Mouse (Mus musculus) left cerebral cortex, postnatal 10 days (tissue): ENCODE data around the gene Als2cl. TPM values are rescaled to one million over a fixed set of nuclear protein-coding genes. Genes with fewer than 3 reads are reported as not detected.
A peak's percentile ranks its signal among the peaks of the same experiment; 100 is the strongest.

Source experiments
- DNase-seq, 2 experiments: peaks; one replicate each; pipeline ENCODE4 v3.0.0; 2021 to 2022; ENCODE audit warnings: low spot score in 2 of 2, mixed read lengths in 1 of 2; ENCODE audit errors: extremely low spot score in 1 of 2
- intact Hi-C: fragments of 180-260 bp; cut with DNase I; formaldehyde crosslinking; loops from one replicate; pipeline ENCODE4 v1.15.1; 2025
- total RNA-seq, 2 experiments: library from RNA; stranded (reverse); gene quantifications; 2 replicates each; pipeline ENCODE4 v1.2.3; 2021

The Als2cl gene
- 1 to 10 TPM; 7.8 to 8.4 TPM for total RNA-seq

GRCm38 (mm10) chr9:110879191-110879920, at the start of gene Als2cl:
Als2cl (plus strand) TSS chr9:110879870.
- DNase-seq: peak in 1 of 2 experiments; percentile 26
- intact Hi-C loops: no loop called here

- intact Hi-C loops: no loop called here
These were observed 46.6 kb upstream of the Als2cl start for GRCm38 (mm10) chr9:110833021-110833420.

GRCm38 (mm10) chr9:110834411-110834810, 45.3 kb upstream of the Als2cl start, which contains the start of gene Prss45:
Prss45 (plus strand) TSS chr9:110834588.
- DNase-seq: no peak
- intact Hi-C loops: no loop called here

More at GRCm38 (mm10) chr9:110833021-110833420, 46.6 kb upstream of the Als2cl start:
- DNase-seq: no peak

GRCm38 (mm10) chr9:110834961-110835360, 44.7 kb upstream of the Als2cl start:
- intact Hi-C loops: no loop called here
- DNase-seq: no peak

- peak in 1 of 2 experiments; percentile 50 for DNase-seq
- intact Hi-C loops: no loop called here
These were observed 43.6 kb upstream of the Als2cl start for GRCm38 (mm10) chr9:110836112-110836511.

GRCm38 (mm10) chr9:110840905-110841304, 38.8 kb upstream of the Als2cl start:
- no peak for DNase-seq
- intact Hi-C loops: no loop called here

- no peak for DNase-seq
- intact Hi-C loops: no loop called here
These were observed 38.2 kb upstream of the Als2cl start for GRCm38 (mm10) chr9:110841438-110841837.

GRCm38 (mm10) chr9:110844206-110844605, 35.5 kb upstream of the Als2cl start, which contains the start of gene Prss46:
Prss46 (plus strand) TSS chr9:110844506.
- intact Hi-C loops: no loop called here
- DNase-seq: no peak

- intact Hi-C loops: no loop called here
- DNase-seq: no peak
These were observed 30.5 kb upstream of the Als2cl start for GRCm38 (mm10) chr9:110849162-110849561.

- intact Hi-C loops: no loop called here
- no peak for DNase-seq
These were observed 23.8 kb upstream of the Als2cl start for GRCm38 (mm10) chr9:110855903-110856302.

- DNase-seq: peak in 1 of 2 experiments; percentile 54
These were observed 22.8 kb upstream of the Als2cl start for GRCm38 (mm10) chr9:110856920-110857319.

GRCm38 (mm10) chr9:110857781-110858472, 21.7 kb upstream of the Als2cl start, which contains the start of gene Prss50:
Prss50 (plus strand) TSS chr9:110857967.
- DNase-seq: no peak
- intact Hi-C loops: no loop called here

More at GRCm38 (mm10) chr9:110856920-110857319, 22.8 kb upstream of the Als2cl start:
- intact Hi-C loops: no loop called here

GRCm38 (mm10) chr9:110858523-110858922, 21.1 kb upstream of the Als2cl start:
- intact Hi-C loops: no loop called here
- no peak for DNase-seq

- DNase-seq: no peak
- intact Hi-C loops: no loop called here
These were observed 20.6 kb upstream of the Als2cl start for GRCm38 (mm10) chr9:110858967-110859596.

GRCm38 (mm10) chr9:110871030-110871429, 8.6 kb upstream of the Als2cl start:
- intact Hi-C loops: loop anchor here (5.0 kb wide), 1 partner anchor 154 kb away; no protein-coding TSS in a partner anchor
- peak in 1 of 2 experiments; percentile 44 for DNase-seq

GRCm38 (mm10) chr9:110873681-110874659, 5.7 kb upstream of the Als2cl start:
- intact Hi-C loops: loop anchor here (5.0 kb wide), 1 partner anchor 157 kb away; no protein-coding TSS in a partner anchor
- peak; percentile 79 to 91 for DNase-seq

GRCm38 (mm10) chr9:110874660-110875191, 4.9 kb upstream of the Als2cl start:
- no peak for DNase-seq
- intact Hi-C loops: loop anchor here (5.0 kb wide), 1 partner anchor 157 kb away; no protein-coding TSS in a partner anchor

- intact Hi-C loops: no loop called here
- DNase-seq: no peak
These were observed 4.4 kb upstream of the Als2cl start for GRCm38 (mm10) chr9:110875288-110875695.
